Mouse (Mus musculus): ENCODE results near the gene Klhl34. TPM values are rescaled to one million over a fixed set of nuclear protein-coding genes. Genes with fewer than 3 reads are reported as not detected.

Klhl34 gene
- 1.1 TPM in 1 of 2 replicates, not detected in the other for total RNA-seq (2014; rRNA removed; ENCODE audit: low replicate concordance)
- 0.22 and 0.26 TPM in 2 replicates for polyA plus RNA-seq (2015; fragmentation: Nextera tagmentation; extraction: Ambion mirVana)

DNA sequence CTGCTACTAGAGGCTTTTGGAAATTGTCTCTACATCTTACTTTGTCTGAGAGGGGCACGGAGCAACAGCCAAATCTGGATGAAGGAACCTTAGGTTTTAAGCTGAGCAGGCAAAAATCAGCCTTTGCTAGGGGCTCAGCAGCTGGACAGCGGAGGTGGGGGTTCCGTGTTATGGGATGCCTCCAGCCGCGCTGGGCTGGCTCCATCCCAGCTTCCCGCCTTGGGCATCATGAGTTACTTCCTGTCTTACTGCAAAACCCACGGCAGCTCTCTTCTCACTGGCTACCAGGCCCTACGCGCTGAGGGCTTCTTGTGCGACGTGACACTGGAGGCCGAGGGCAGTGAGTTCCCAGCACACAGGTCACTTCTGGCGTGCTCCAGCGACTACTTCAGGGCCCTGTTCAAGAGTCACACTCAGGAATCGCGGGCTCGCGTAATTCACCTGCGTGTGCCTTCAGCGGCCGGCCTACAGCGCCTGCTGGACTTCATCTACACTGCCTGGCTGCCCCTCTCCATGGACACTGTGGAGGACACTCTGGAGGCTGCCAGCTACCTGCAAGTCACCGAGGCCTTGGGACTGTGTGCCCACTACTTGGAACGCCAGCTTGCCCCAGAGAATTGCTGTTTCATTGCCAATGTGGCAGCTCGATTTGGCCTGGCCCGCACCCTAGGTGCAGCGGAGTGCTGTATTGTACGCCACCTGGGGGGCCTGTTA lies at the start of gene Klhl34:
Gene Klhl34, plus strand, starts transcription at position 229 of the 714 bp plus-strand sequence.
- H3K4me1 ChIP-seq (ENCODE audit: control insufficient read depth, insufficient read depth), result no peaks in the 10 kb centered on the region
- H3K27ac ChIP-seq (ENCODE audit: low read depth), result no peak within 1 kb of the TSS
- H3K27me3 ChIP-seq (ENCODE audit: control insufficient read depth, insufficient read depth, low read length), result no peaks in the 10 kb centered on the region
- no peaks in the 10 kb centered on the region for H3K9me3 ChIP-seq (replicated peaks; ENCODE audit: control insufficient read depth, low read length)
- no peaks in the 10 kb centered on the region for H3K36me3 ChIP-seq (replicated peaks; ENCODE audit: control insufficient read depth, insufficient read depth, low read length)
- no peak for DNase-seq (ENCODE audit: low spot score)
- TF ChIP-seq EP300 (IDR thresholded peaks at IDR 0.05; ENCODE audit: low read depth) (no peak), CTCF (IDR thresholded peaks at IDR 0.05; ENCODE audit: low read depth) (no peak)
- WGBS, result 37% methylated on average over 28 of the region's 28 CpGs
- H3K9ac ChIP-seq (replicated peaks; ENCODE audit: low read depth, low read length), result no peak within 1 kb of the TSS
- no peak for ATAC-seq (ENCODE audit: insufficient read depth, low read depth)
- peak within 1 kb of the TSS; percentile 40 for H3K4me3 ChIP-seq (ENCODE audit: low read depth, low read length)
- H3K4me2 ChIP-seq (ENCODE audit: low read depth, low read length), result peak within 1 kb of the TSS; percentile 72

DNA sequence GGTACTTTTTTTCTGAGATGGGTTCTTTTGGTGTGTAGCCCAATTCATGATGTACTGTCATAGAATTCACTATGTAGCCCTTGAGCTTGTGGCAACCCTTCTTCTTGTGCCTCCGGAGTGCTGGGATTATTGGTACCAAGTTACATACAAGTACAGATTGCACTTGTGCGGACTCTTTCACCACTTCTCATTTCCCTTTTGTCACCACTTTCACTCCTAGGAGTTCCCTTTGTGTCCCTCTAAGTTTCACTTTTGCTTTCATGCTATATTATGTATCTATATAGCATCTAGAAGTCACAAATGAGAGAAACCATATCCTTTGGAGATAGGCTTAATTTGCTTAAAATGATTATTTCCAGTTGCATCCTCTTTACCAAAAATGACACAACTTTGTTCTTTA lies 16.6 kb upstream of the Klhl34 start:
- H3K4me3 ChIP-seq (ENCODE audit: low read depth, low read length), result no peak overlapping the region
- no peak for DNase-seq (ENCODE audit: low spot score)
- H3K36me3 ChIP-seq (replicated peaks; ENCODE audit: control insufficient read depth, insufficient read depth, low read length), result no peaks in the 10 kb centered on the region
- no peaks in the 10 kb centered on the region for H3K4me1 ChIP-seq (ENCODE audit: control insufficient read depth, insufficient read depth)
- no peaks in the 10 kb centered on the region for H3K9me3 ChIP-seq (replicated peaks; ENCODE audit: control insufficient read depth, low read length)
- H3K27ac ChIP-seq (ENCODE audit: low read depth), result no peak overlapping the region
- no peak for TF ChIP-seq CTCF (IDR thresholded peaks at IDR 0.05; ENCODE audit: low read depth)
- TF ChIP-seq EP300 (IDR thresholded peaks at IDR 0.05; ENCODE audit: low read depth), result no peak
- no peaks in the 10 kb centered on the region for H3K27me3 ChIP-seq (ENCODE audit: control insufficient read depth, insufficient read depth, low read length)
- WGBS, result 79% methylated on average over 2 of the region's 2 CpGs
- no peak for ATAC-seq (ENCODE audit: insufficient read depth, low read depth)
- no peak overlapping the region for H3K9ac ChIP-seq (replicated peaks; ENCODE audit: low read depth, low read length)
- no peak overlapping the region for H3K4me2 ChIP-seq (ENCODE audit: low read depth, low read length)

DNA sequence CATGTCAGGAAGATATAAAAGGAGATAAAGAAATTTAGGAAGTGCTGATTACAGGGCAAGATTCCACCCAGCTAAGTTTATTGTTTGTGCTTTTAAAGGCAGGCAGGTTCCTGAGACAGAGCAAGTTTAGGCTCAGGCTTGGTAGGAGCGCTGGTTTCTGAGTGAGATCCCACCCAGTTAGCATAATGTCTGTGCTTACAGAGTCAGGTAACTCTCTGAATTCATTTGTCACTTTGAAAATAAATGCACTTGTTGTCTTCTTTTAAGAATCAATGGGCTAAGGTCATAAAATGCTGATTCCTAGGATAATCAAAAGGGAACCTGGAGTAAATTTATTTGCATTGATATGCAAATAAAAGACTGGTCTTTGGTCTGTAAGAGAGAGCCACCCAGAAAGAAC lies 8.5 kb upstream of the Klhl34 start:
- Histone ChIP-seq H3K4me2 (ENCODE audit: low read depth, low read length) (no peak overlapping the region), H3K27me3 (ENCODE audit: control insufficient read depth, insufficient read depth, low read length) (no peaks in the 10 kb centered on the region), H3K9me3 (replicated peaks; ENCODE audit: control insufficient read depth, low read length) (no peaks in the 10 kb centered on the region), H3K27ac (ENCODE audit: low read depth) (no peak overlapping the region), H3K36me3 (replicated peaks; ENCODE audit: control insufficient read depth, insufficient read depth, low read length) (no peaks in the 10 kb centered on the region), H3K4me1 (ENCODE audit: control insufficient read depth, insufficient read depth) (no peaks in the 10 kb centered on the region), H3K4me3 (ENCODE audit: low read depth, low read length) (no peak overlapping the region), H3K9ac (replicated peaks; ENCODE audit: low read depth, low read length) (no peak overlapping the region)
- 56% methylated on average over 1 of the region's 1 CpGs for WGBS
- no peak for TF ChIP-seq EP300 (IDR thresholded peaks at IDR 0.05; ENCODE audit: low read depth)
- no peak for TF ChIP-seq CTCF (IDR thresholded peaks at IDR 0.05; ENCODE audit: low read depth)
- ATAC-seq (ENCODE audit: insufficient read depth, low read depth) (no peak), DNase-seq (ENCODE audit: low spot score) (no peak)

DNA sequence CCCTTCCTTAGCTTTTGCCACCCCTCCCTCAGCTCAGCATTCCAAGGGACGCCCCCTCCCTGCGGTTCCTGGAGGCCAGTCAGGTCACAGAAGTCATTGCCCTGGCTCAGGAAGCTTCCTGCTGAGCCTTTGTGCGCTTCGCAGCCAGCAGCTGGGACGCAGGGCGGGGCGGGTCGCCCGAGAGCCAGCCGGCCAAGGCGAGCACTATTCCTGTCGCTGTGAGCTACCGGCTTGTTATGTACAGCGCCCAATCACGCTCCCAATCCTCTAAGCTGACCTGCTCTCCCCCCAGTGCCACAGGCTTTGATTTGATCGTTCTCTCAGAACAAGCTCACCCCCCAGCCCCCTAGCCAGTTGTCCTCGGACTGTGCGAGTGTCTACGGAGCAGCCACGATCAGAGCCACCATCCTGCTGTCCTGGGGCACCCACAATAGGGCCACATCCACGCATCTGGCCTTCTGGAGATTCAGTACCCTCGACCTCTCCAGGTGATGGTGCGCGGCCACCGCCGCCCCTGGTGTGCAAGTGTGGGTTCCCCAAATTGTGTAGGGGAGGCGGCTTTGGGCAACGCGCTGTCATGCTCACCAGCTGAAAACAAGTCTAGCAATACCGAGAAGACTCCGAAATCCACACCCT lies 546 bp upstream of the Klhl34 start:
- Histone ChIP-seq H3K27ac (ENCODE audit: low read depth) (no peak overlapping the region), H3K27me3 (ENCODE audit: control insufficient read depth, insufficient read depth, low read length) (no peaks in the 10 kb centered on the region), H3K4me1 (ENCODE audit: control insufficient read depth, insufficient read depth) (no peaks in the 10 kb centered on the region), H3K4me2 (ENCODE audit: low read depth, low read length) (peak overlapping the region; percentile 72), H3K4me3 (ENCODE audit: low read depth, low read length) (peak overlapping the region; percentile 40), H3K36me3 (replicated peaks; ENCODE audit: control insufficient read depth, insufficient read depth, low read length) (no peaks in the 10 kb centered on the region), H3K9ac (replicated peaks; ENCODE audit: low read depth, low read length) (no peak overlapping the region), H3K9me3 (replicated peaks; ENCODE audit: control insufficient read depth, low read length) (no peaks in the 10 kb centered on the region)
- TF ChIP-seq EP300 (IDR thresholded peaks at IDR 0.05; ENCODE audit: low read depth) (no peak), CTCF (IDR thresholded peaks at IDR 0.05; ENCODE audit: low read depth) (no peak)
- ATAC-seq (ENCODE audit: insufficient read depth, low read depth) (peak; percentile 58; the same call in 1 of the 2 replicates), DNase-seq (ENCODE audit: low spot score) (no peak)
- WGBS, result 15% methylated on average over 31 of the region's 31 CpGs

DNA sequence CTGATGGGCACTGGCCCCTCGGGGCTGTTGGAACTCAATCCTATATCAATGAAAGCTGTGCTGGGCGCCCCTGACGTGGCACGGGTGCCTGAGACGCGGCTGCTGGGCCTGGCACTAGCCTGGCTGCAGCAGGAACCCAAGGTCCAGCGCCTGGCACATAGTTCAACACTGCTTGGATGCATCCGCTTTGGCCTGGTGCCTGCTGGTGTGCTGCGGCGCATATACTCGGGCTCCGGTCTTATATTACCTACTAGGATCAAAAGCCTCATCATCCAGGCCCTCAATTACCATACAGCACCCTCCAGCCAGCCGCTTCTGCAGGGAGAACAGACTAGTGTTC lies 656 bp downstream of the Klhl34 start:
- Histone ChIP-seq H3K36me3 (replicated peaks; ENCODE audit: control insufficient read depth, insufficient read depth, low read length) (no peaks in the 10 kb centered on the region), H3K9me3 (replicated peaks; ENCODE audit: control insufficient read depth, low read length) (no peaks in the 10 kb centered on the region), H3K4me2 (ENCODE audit: low read depth, low read length) (no peak overlapping the region), H3K9ac (replicated peaks; ENCODE audit: low read depth, low read length) (no peak overlapping the region), H3K4me3 (ENCODE audit: low read depth, low read length) (no peak overlapping the region), H3K27me3 (ENCODE audit: control insufficient read depth, insufficient read depth, low read length) (no peaks in the 10 kb centered on the region), H3K27ac (ENCODE audit: low read depth) (no peak overlapping the region), H3K4me1 (ENCODE audit: control insufficient read depth, insufficient read depth) (no peaks in the 10 kb centered on the region)
- no peak for TF ChIP-seq EP300 (IDR thresholded peaks at IDR 0.05; ENCODE audit: low read depth)
- no peak for TF ChIP-seq CTCF (IDR thresholded peaks at IDR 0.05; ENCODE audit: low read depth)
- ATAC-seq (ENCODE audit: insufficient read depth, low read depth), result no peak
- WGBS, result 92% methylated on average over 13 of the region's 13 CpGs
- no peak for DNase-seq (ENCODE audit: low spot score)

Measured in heart, postnatal 0 days (tissue).